Mouse (Mus musculus): ENCODE results near the gene Smchd1. TPM values are rescaled to one million over a fixed set of nuclear protein-coding genes. Genes with fewer than 3 reads are reported as not detected.

Gene Smchd1
- polyA plus RNA-seq, 1 experiment from 2014 or later: 39.3 TPM

Other genes with a start within 250 kb of the Smchd1 start
- 23.0 and 24.9 TPM in 2 replicates for gene Emilin2, start 163.4 kb downstream of the Smchd1 start, polyA plus RNA-seq (2015; fragmentation: Nextera tagmentation; extraction: Ambion mirVana)
- 0.75 and 1.1 TPM in 2 replicates for gene Gm4707, start 15.4 kb downstream of the Smchd1 start, polyA plus RNA-seq (2015; fragmentation: Nextera tagmentation; extraction: Ambion mirVana)
- 36.0 and 45.5 TPM in 2 replicates for gene Ndc80, start 51.5 kb upstream of the Smchd1 start, polyA plus RNA-seq (2015; fragmentation: Nextera tagmentation; extraction: Ambion mirVana)
- 0.23 and 0.24 TPM in 2 replicates for gene Spdya, start 76.7 kb upstream of the Smchd1 start, polyA plus RNA-seq (2015; fragmentation: Nextera tagmentation; extraction: Ambion mirVana)
- gene Wdr43, start 140.6 kb upstream of the Smchd1 start, polyA plus RNA-seq (2015; fragmentation: Nextera tagmentation; extraction: Ambion mirVana): 57.4 and 66.1 TPM in 2 replicates
- gene Togaram2, start 197.9 kb upstream of the Smchd1 start, polyA plus RNA-seq (2015; fragmentation: Nextera tagmentation; extraction: Ambion mirVana): not detected in 2 replicates

Measured in liver, embryonic 13.5 days (tissue).